Mouse (Mus musculus) forebrain, embryonic 10.5 days (tissue): ENCODE measurements at regions not wholly inside any gene's neighbourhood (a gene's known extent, or its start where the extent isn't known, plus 50 kb on each side); places are given as distances from the start of the nearest gene placed in this dataset.
A peak's percentile ranks its signal among the peaks of the same experiment; 100 is the strongest.

Experiments used
- DNase-seq: peaks from one replicate; pipeline ENCODE4 v3.0.0-alpha.2; 2017; ENCODE audit warnings: low spot score; ENCODE audit errors: extremely low spot score
- H3K27ac ChIP-seq: fragments of 300-500 bp; sonication (generic); 2 replicates; pipeline ENCODE4 v1.5.1; 2016; ENCODE audit warnings: mild to moderate bottlenecking
- H3K27me3 ChIP-seq: fragments of 300-500 bp; sonication (generic); 2 replicates; pipeline ENCODE4 v1.6.1; 2016; ENCODE audit warnings: mild to moderate bottlenecking; ENCODE audit not compliant: poor library complexity, severe bottlenecking
- H3K36me3 ChIP-seq: fragments of 300-500 bp; sonication (generic); replicated peaks from 2 replicates; pipeline ENCODE4 v1.6.1; 2016; ENCODE audit warnings: mild to moderate bottlenecking, moderate library complexity
- H3K4me1 ChIP-seq: fragments of 300-500 bp; sonication (generic); 2 replicates; pipeline ENCODE4 v1.6.1; 2016
- H3K4me3 ChIP-seq: fragments of 300-500 bp; sonication (generic); 2 replicates; pipeline ENCODE4 v1.5.1; 2016; ENCODE audit warnings: mild to moderate bottlenecking, moderate library complexity
- H3K9me3 ChIP-seq: fragments of 300-500 bp; sonication (generic); 2 replicates; pipeline ENCODE4 v1.6.1; 2016; ENCODE audit warnings: mild to moderate bottlenecking, moderate library complexity
- WGBS: fragments of 180-500 bp; shearing (Covaris S2); methylation state at CpG from one replicate; pipeline ENCODE4 v1.1.7; 2016; 5-methylcytosine and 5-hydroxymethylcytosine counted together

DNA sequence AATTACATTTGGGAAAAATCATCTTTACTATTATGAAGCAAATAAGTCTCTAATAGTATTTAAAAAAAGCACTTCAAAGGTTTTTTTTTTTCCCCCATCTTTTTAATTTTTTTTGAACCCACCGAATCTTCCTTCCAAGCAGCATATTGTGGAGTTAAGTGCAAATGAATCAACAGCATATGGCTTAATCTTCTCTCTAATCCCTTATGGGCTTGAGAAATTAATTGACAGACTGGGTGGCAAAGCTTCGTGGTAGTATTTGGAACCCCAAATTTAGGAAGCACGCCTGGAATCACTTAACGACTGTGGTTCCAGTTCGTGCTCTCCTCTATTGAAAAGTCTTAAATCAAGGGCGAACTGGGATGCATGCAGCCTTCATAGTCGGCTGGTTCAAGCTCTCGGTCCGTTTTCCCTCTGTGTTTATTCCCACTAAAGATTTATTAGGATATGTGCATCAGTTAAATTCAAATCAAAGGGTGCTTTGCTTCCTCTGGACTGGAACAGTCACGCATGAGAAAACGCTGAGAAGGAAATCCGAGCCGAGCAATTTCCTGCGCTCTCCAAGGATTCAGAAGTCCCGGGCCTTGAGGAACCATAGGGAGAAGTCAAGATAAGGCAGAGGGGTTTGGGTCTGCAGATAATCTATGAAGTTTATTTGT, 156.2 kb upstream of the Tom1l1 start:
- Histone ChIP-seq H3K4me1 (no peaks in the 10 kb centered on the region), H3K27ac (no peak overlapping the region), H3K9me3 (peaks cover 8% of the 10 kb centered on the region; the same call in 1 of the 2 replicates), H3K4me3 (no peak overlapping the region), H3K36me3 (no peaks in the 10 kb centered on the region), H3K27me3 (no peaks in the 10 kb centered on the region)
- DNase-seq = no peak
- WGBS = 81% methylated on average over 15 of the region's 15 CpGs

DNA sequence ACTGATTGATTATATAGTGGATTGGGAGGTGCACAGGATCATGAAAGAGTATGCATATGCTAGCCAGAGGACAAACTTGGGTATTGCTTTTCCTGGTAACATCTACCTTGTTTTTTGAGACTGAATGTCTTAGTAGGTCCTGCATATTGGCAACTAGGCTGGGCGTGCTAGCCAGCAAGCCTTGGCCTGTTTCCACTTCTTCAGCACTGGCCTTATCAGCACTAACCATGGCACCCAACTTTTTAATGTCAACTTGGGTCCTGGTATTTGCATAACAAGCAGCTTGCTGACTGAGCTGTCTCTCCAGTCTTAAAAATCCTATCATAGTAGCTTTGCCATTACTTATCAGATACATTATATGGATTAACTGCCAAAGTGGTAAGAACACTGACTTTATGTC, 150.0 kb upstream of the Tom1l1 start:
- H3K27me3 ChIP-seq = no peaks in the 10 kb centered on the region
- no peak for DNase-seq

DNA sequence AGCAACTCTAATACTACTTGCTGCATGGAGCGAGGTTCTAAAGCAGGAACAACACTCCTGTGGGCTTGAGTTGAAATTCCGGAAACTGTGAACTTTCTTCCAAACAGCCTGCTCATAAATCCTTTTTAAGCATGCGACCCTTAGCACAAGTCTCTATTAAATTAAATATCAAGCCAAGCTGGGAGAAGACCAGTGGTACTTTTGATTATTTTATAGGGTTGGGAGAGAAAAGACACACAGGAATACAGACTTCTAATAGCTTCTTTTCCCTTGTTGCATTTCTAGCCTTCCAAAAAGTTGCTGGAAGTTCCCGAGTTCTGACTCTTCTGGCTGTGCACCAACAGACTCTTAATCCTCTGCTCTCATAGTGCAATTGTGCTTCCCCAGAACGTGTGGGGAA, 136.6 kb upstream of the Tom1l1 start:
- no peak overlapping the region for H3K27ac ChIP-seq
- WGBS = 76% methylated on average over 5 of the region's 5 CpGs
- no peaks in the 10 kb centered on the region for H3K9me3 ChIP-seq
- DNase-seq = no peak
- no peaks in the 10 kb centered on the region for H3K4me1 ChIP-seq
- no peak overlapping the region for H3K4me3 ChIP-seq
- no peaks in the 10 kb centered on the region for H3K27me3 ChIP-seq
- H3K36me3 ChIP-seq = no peaks in the 10 kb centered on the region

More for the DNA sequence above, 150.0 kb upstream of the Tom1l1 start:
- Histone ChIP-seq H3K9me3 (peaks cover 7% of the 10 kb centered on the region; the same call in 1 of the 2 replicates), H3K27ac (no peak overlapping the region), H3K4me3 (no peak overlapping the region), H3K4me1 (no peaks in the 10 kb centered on the region), H3K36me3 (no peaks in the 10 kb centered on the region)
- WGBS = 84% methylated on average over 1 of the region's 1 CpGs

DNA sequence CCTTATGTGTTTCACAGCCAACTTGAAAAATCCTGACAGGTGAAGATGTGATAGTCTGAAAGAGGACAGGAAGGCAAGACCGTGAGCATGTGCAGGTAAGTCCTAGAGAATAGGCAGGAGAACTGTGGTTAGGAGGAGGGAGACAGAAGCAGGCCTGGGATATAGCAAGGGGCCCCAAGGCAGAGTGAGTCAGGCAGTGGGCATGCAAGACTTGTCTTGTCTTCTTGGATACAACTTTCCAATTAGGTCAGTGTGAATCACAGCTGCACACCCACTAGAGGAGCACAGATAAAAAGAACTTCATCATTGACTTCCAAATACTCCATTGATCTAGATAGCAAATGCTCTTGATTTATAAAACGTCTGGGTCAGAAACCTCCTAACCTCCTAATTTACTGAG, 128.6 kb upstream of the Tom1l1 start:
- WGBS = 89% methylated on average over 2 of the region's 2 CpGs
- no peak overlapping the region for H3K27ac ChIP-seq
- H3K4me1 ChIP-seq = no peaks in the 10 kb centered on the region
- no peaks in the 10 kb centered on the region for H3K36me3 ChIP-seq
- no peaks in the 10 kb centered on the region for H3K9me3 ChIP-seq
- DNase-seq = no peak
- H3K4me3 ChIP-seq = no peak overlapping the region
- H3K27me3 ChIP-seq = no peaks in the 10 kb centered on the region

DNA sequence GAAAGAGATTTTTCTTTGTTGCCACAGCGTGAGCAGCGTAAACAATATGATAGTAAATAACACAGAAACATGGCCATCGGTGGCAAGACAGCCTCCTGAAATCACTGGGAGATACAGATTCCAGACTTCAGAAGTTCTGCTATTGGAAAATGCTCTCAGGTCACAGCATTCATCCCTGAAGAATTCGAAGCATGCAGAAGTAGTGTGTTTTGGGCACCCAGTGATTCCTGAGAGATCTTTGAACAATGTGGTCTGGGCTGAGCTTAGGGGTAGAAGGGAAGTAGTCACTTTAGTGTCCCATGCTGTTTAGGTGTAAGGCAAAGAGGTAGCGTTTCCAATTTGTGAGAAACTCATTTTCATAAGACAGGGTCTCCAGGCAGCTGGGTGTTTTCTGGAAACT, 126.3 kb upstream of the Tom1l1 start:
- no peaks in the 10 kb centered on the region for H3K4me1 ChIP-seq
- H3K27ac ChIP-seq = no peak overlapping the region
- no peaks in the 10 kb centered on the region for H3K36me3 ChIP-seq
- no peaks in the 10 kb centered on the region for H3K9me3 ChIP-seq
- DNase-seq = no peak
- no peak overlapping the region for H3K4me3 ChIP-seq
- H3K27me3 ChIP-seq = no peaks in the 10 kb centered on the region
- whole genome bisulfite sequencing = 86% methylated on average over 5 of the region's 5 CpGs

DNA sequence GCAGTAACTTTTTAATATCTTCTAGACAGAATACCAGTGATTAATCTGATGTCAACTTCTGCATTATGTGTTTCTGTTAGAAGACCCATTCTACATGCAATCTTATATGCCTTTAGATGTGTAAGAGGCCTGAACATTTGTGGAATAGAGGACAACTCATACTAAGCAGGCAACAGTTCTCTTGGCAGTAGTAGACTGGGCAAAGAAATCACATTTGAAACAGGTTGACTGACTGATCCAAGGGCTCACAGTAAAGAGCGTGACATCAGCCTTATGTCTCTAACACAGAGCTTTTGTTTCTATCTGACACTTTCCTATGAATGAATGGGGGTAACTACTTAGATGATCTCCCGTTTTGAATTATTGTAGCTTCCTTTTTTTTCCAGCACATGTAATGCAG, 124.8 kb upstream of the Tom1l1 start:
- no peaks in the 10 kb centered on the region for H3K4me1 ChIP-seq
- WGBS = 84% methylated on average over 2 of the region's 2 CpGs
- H3K36me3 ChIP-seq = no peaks in the 10 kb centered on the region
- no peak overlapping the region for H3K4me3 ChIP-seq
- no peak for DNase-seq
- no peaks in the 10 kb centered on the region for H3K9me3 ChIP-seq
- H3K27me3 ChIP-seq = no peaks in the 10 kb centered on the region
- H3K27ac ChIP-seq = no peak overlapping the region

DNA sequence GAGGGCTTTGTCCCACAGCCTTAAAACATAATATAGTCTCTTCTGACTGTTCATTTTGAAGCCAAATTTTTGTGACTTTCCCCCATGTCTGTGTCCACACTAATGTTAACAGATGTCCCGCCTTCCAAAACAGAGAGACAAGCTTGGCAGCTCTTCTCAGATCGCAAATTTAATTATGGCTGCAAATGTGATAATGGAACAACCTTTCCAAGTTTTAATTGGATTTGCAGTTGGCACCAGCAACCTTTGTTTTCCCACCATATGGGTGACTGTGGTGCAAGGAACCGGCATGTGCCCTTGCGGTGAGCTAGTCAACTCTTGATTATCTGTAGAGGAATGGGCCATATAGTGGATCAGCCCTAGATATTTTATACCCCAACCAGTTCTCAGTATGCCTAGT, 124.4 kb upstream of the Tom1l1 start:
- H3K4me3 ChIP-seq = no peak overlapping the region
- WGBS = 91% methylated on average over 4 of the region's 4 CpGs
- H3K9me3 ChIP-seq = no peaks in the 10 kb centered on the region
- no peak overlapping the region for H3K27ac ChIP-seq
- H3K36me3 ChIP-seq = no peaks in the 10 kb centered on the region
- H3K27me3 ChIP-seq = no peaks in the 10 kb centered on the region
- H3K4me1 ChIP-seq = no peaks in the 10 kb centered on the region
- no peak for DNase-seq

DNA sequence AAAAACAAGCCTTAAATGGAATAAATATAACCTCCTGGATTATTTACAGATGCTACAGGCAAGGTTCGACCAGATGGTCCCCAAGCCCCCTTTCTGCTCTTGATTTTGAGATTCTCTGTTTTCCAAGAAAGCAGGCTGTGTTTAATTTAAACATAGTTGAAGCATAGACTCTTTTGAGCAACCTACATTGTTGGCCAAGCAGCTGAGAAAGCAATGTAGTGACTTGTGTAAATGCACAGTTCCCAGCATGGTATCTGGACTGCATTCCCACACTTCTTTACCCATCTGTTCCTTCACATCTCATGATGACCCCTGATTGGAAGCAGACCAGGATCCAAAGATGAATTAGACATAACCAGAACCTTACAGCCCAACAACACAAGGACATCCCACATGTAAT, 120.3 kb upstream of the Tom1l1 start:
- no peaks in the 10 kb centered on the region for H3K4me1 ChIP-seq
- H3K27ac ChIP-seq = no peak overlapping the region
- WGBS = 61% methylated on average over 1 of the region's 1 CpGs
- DNase-seq = no peak
- no peak overlapping the region for H3K4me3 ChIP-seq
- H3K36me3 ChIP-seq = no peaks in the 10 kb centered on the region
- H3K9me3 ChIP-seq = no peaks in the 10 kb centered on the region
- no peaks in the 10 kb centered on the region for H3K27me3 ChIP-seq

DNA sequence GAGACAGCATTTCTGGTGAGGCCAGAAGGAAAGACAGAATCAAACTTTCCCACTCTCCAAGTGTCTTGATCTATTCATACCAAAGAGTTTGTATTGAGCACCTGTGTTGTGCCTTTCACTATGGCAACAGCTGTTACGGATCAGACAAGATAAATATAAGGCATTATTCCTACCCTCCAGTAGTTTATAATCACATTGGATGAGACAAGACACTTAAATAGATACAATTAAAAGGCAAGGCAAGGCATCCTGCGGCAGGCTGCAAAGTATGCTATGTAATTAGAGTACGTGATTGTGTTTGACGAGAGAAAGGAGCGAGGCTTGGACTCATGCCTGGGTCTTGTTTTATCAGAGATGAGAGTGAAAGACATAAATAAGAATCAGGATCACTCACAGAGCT, 119.2 kb upstream of the Tom1l1 start:
- H3K27me3 ChIP-seq = no peaks in the 10 kb centered on the region
- no peaks in the 10 kb centered on the region for H3K9me3 ChIP-seq
- no peak for DNase-seq
- H3K27ac ChIP-seq = no peak overlapping the region
- no peak overlapping the region for H3K4me3 ChIP-seq
- no peaks in the 10 kb centered on the region for H3K36me3 ChIP-seq
- H3K4me1 ChIP-seq = no peaks in the 10 kb centered on the region
- WGBS = 88% methylated on average over 5 of the region's 5 CpGs

DNA sequence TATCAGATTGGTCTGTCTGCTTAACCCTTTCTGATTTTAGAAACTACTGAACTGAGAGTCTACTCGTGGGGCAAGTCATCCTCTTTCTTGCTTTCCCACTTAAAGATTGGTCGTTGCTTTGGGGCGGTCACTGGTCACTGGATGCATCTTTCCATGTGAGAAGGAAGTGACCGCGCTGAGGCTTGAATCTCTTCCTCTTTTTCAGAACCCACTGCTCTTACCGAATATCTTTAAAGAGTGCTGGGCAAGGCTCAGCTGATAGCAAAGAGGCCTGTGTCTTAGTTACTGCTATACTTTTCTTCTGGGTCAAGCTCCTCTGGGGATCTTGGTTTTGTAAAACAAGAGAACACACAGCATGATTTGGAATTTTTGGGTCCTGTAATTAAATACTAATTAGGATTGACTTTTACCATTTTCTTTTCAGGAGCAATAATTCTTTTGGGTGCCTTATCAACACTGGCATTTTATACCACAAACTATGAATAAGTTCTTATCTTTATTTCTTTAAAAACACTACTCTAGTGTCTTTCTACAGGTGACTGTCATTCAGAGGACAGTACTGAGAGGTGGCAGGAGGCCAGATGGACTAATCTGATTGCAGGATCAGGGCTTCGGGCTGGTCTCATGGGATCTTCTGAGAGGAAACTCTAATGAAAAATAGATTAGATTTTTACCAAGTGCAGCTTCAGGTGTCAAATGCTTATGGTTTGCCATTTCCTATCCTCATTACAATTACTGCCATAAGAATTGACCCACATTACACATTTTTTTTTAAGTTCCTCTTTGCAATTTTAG, 114.6 kb upstream of the Tom1l1 start:
- Histone ChIP-seq H3K4me3 (no peak overlapping the region), H3K9me3 (no peaks in the 10 kb centered on the region), H3K4me1 (no peaks in the 10 kb centered on the region), H3K27ac (no peak overlapping the region), H3K27me3 (no peaks in the 10 kb centered on the region), H3K36me3 (no peaks in the 10 kb centered on the region)
- DNase-seq = no peak
- WGBS = 84% methylated on average over 7 of the region's 7 CpGs

DNA sequence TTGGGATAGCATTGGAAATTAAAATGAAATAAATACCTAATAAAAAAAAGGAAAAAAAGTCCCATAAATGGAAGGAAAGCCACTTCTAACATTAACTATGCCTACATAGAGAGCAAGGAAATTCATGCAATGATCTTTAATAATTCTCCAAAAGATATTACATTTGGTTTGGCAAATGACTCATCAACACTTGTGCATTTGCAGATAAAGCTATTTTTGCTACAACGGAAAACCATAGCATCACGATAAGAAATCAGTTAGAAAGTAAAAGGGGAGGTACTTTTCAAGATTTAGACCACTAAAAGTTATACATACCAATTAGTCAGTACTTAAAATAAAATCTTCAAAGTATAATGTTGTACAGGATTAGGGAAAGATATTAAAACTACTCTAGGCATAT, 109.4 kb upstream of the Tom1l1 start:
- WGBS = 97% methylated on average over 2 of the region's 2 CpGs
- no peak for DNase-seq
- H3K27me3 ChIP-seq = no peaks in the 10 kb centered on the region

DNA sequence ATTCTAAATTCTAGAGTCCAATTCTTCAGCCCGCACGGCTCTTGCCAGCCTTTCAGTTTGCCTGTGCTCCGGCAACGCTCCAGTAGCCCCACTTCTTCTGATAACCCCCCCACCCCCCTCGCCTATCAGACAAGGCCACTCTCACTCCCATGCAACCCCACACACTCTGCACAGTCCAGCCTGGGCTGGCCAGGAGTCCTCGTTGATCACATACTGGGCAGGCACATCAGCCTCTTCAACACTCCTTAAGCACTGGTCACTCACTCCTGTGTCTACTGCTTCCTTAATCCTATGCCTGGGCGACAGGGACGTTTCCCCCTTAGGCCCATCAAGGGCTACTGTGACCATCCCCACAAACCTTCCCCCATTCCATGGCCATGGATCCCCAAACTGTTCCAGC, 95.4 kb upstream of the Tom1l1 start:
- H3K4me3 ChIP-seq = no peak overlapping the region
- H3K4me1 ChIP-seq = no peaks in the 10 kb centered on the region
- no peak for DNase-seq
- no peaks in the 10 kb centered on the region for H3K36me3 ChIP-seq
- H3K9me3 ChIP-seq = no peaks in the 10 kb centered on the region
- 86% methylated on average over 8 of the region's 8 CpGs for WGBS
- H3K27ac ChIP-seq = no peak overlapping the region
- no peaks in the 10 kb centered on the region for H3K27me3 ChIP-seq

More for the DNA sequence above, 109.4 kb upstream of the Tom1l1 start:
- no peaks in the 10 kb centered on the region for H3K4me1 ChIP-seq
- no peak overlapping the region for H3K27ac ChIP-seq
- no peak overlapping the region for H3K4me3 ChIP-seq
- no peaks in the 10 kb centered on the region for H3K36me3 ChIP-seq
- H3K9me3 ChIP-seq = no peaks in the 10 kb centered on the region

DNA sequence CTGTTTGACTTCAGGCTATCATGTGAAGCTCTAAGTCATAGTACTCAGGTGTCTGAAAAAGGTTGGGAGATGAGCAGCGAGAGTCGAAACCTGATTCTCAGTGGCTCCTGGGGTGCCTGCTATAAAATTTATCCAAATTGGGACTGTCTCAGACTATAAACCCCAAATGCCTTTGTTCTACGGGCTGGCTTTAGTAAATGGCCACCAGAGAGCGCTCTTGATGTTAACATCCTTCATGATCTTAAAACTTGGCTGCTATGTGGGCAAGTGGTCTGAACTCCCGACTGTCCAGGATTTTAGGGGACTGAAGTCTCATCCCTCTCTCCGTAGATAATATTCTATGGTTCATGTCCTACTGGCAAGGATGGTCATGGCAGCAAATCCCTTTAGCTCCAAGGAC, 94.8 kb upstream of the Tom1l1 start:
- H3K27me3 ChIP-seq = no peaks in the 10 kb centered on the region
- no peaks in the 10 kb centered on the region for H3K4me1 ChIP-seq
- WGBS = 52% methylated on average over 6 of the region's 6 CpGs
- no peak overlapping the region for H3K4me3 ChIP-seq
- H3K36me3 ChIP-seq = no peaks in the 10 kb centered on the region
- DNase-seq = peak; percentile 44
- H3K27ac ChIP-seq = no peak overlapping the region
- no peaks in the 10 kb centered on the region for H3K9me3 ChIP-seq
